Mouse (Mus musculus) liver, embryonic 14.5 days (tissue): Measurements from ENCODE around the gene Ing4. TPM values are rescaled to one million over a fixed set of nuclear protein-coding genes. Genes with fewer than 3 reads are reported as not detected.
A peak's percentile ranks its signal among the peaks of the same experiment; 100 is the strongest.
"Not testable (repeated sequence)": the region's sequence is repeated elsewhere in the genome, so short reads cannot be mapped to it uniquely, and the experiment has no call there.

ENCODE experiments used
- ATAC-seq: fragments of 200-750 bp; cut with Nextera tagmentation; 2 replicates; pipeline ENCODE4 v1.8.0; 2017; ENCODE audit warnings: moderate number of reproducible peaks, mild to moderate bottlenecking, moderate library complexity; ENCODE audit not compliant: insufficient read depth
- DNase-seq, 3 experiments: peaks; one replicate each; pipeline ENCODE4 v3.0.0-alpha.2; 2012 to 2013; ENCODE audit warnings: low read depth in 3 of 3, low spot score in 3 of 3
- H3K27ac ChIP-seq: fragments of 300-500 bp; sonication (generic); 2 replicates; pipeline ENCODE4 v1.5.1; 2014; ENCODE audit warnings: moderate library complexity, mild to moderate bottlenecking, control low read depth, inconsistent platforms
- H3K27me3 ChIP-seq: fragments of 300-500 bp; sonication (generic); 2 replicates; pipeline ENCODE4 v1.6.1; 2014; ENCODE audit warnings: mild to moderate bottlenecking, low read length, moderate library complexity; ENCODE audit not compliant: control insufficient read depth, insufficient read depth
- H3K36me3 ChIP-seq: fragments of 300-500 bp; sonication (generic); replicated peaks from 2 replicates; pipeline ENCODE4 v1.6.1; 2014; ENCODE audit warnings: low read depth; ENCODE audit not compliant: control insufficient read depth, insufficient read depth
- H3K4me1 ChIP-seq, 2 experiments: fragments of 200-500 bp in 1 of 2; fragments of 300-500 bp in 1 of 2; sonication (generic) in 1 of 2; replicated peaks; 2 replicates each; pipeline ENCODE4 v1.6.1; 2012 to 2014; ENCODE audit warnings: antibody characterized with exemption in 1 of 2, inconsistent platforms in 1 of 2, low read length in 1 of 2; ENCODE audit not compliant: control insufficient read depth in 2 of 2, insufficient read depth in 2 of 2
- H3K4me2 ChIP-seq: fragments of 300-500 bp; sonication (generic); 2 replicates; pipeline ENCODE4 v1.6.1; 2014; ENCODE audit warnings: low read depth, mild to moderate bottlenecking, control low read depth, moderate library complexity
- H3K4me3 ChIP-seq, 2 experiments: fragments of 200-500 bp in 1 of 2; fragments of 300-500 bp in 1 of 2; sonication (generic) in 1 of 2; 2 replicates each; pipeline ENCODE4 v1.5.1; 2012 to 2014; ENCODE audit warnings: low read depth in 2 of 2, low read length in 2 of 2, mild to moderate bottlenecking in 2 of 2, control low read depth in 1 of 2, inconsistent platforms in 1 of 2, moderate library complexity in 1 of 2; ENCODE audit not compliant: insufficient read depth in 1 of 2
- H3K9ac ChIP-seq: fragments of 300-500 bp; sonication (generic); replicated peaks from 2 replicates; pipeline ENCODE4 v1.6.1; 2014; ENCODE audit warnings: mild to moderate bottlenecking, control low read depth, moderate library complexity
- H3K9me3 ChIP-seq: fragments of 300-500 bp; sonication (generic); 2 replicates; pipeline ENCODE4 v1.6.1; 2016; ENCODE audit warnings: low read length, mixed read lengths; ENCODE audit not compliant: control insufficient read depth
- CTCF ChIP-seq: IDR thresholded peaks from 2 replicates; pipeline ENCODE4 v1.5.1; 2016; ENCODE audit warnings: antibody characterized with exemption, low read depth, control low read depth
- EP300 ChIP-seq: IDR thresholded peaks from 2 replicates; pipeline ENCODE4 v1.6.1; 2016; ENCODE audit warnings: antibody characterized with exemption, low read depth
- WGBS: fragments of 180-500 bp; shearing (Covaris S2); extraction: QIAGEN DNeasy Blood & Tissue Kit; methylation state at CpG from one replicate; pipeline ENCODE4 v1.1.7; 2014; ENCODE audit not compliant: insufficient replicate concordance; 5-methylcytosine and 5-hydroxymethylcytosine counted together
- polyA plus RNA-seq, 2 experiments: library from polyadenylated mRNA; depleted of rRNA in 1 of 2; stranded (reverse) in 1 of 2; unstranded in 1 of 2; fragments of >200 nt; fragmentation: Nextera tagmentation in 1 of 2; extraction: Ambion mirVana in 1 of 2; gene quantifications; 2 replicates each; pipeline versions ENCODE4 v1.2.1 to v1.2.3; 2012 to 2014

Gene Ing4
- polyA plus RNA-seq, 2 experiments, result 17.2 to 17.9 TPM

GRCm38 (mm10) chr6:125009181-125010073 lies 30.1 kb upstream of the Ing4 start:
- WGBS, result 3% methylated on average over 36 of the region's 78 CpGs
- Histone ChIP-seq H3K4me3 (peak overlapping the region; percentile 89 to 97), H3K4me1 (peaks cover 6 to 13% of the 10 kb centered on the region in 2 experiments), H3K36me3 (peaks cover 18% of the 10 kb centered on the region), H3K27me3 (no peaks in the 10 kb centered on the region; the same call in 1 of the 2 replicates), H3K9ac (peak overlapping the region; percentile 91), H3K4me2 (peak overlapping the region; percentile 94), H3K9me3 (no peaks in the 10 kb centered on the region), H3K27ac (peak overlapping the region; percentile 86)
- peak; percentile 41 to 48 (median 44) for DNase-seq
- TF ChIP-seq EP300, result no peak
- TF ChIP-seq CTCF, result no peak
- ATAC-seq, result peak; percentile 87

GRCm38 (mm10) chr6:125017682-125018081 lies 21.9 kb upstream of the Ing4 start:
- Histone ChIP-seq H3K27ac (no peak overlapping the region), H3K36me3 (peaks cover 24% of the 10 kb centered on the region), H3K4me3 (no peak overlapping the region), H3K4me1 (peaks cover 7 to 8% of the 10 kb centered on the region in 2 experiments), H3K4me2 (no peak overlapping the region), H3K9me3 (no peaks in the 10 kb centered on the region), H3K9ac (no peak overlapping the region), H3K27me3 (no peaks in the 10 kb centered on the region)
- DNase-seq, result peak in 2 of 3 experiments; percentile 44 to 54
- 62% methylated on average over 3 of the region's 3 CpGs for WGBS
- TF ChIP-seq CTCF, result no peak
- TF ChIP-seq EP300, result no peak
- ATAC-seq, result peak; percentile 82

- not testable (repeated sequence) for H3K9ac ChIP-seq, H3K4me1 ChIP-seq
- peaks cover 45% of the 10 kb centered on the region for H3K36me3 ChIP-seq
These were observed 9.0 kb upstream of the Ing4 start for GRCm38 (mm10) chr6:125030532-125030931.

GRCm38 (mm10) chr6:125031604-125032003 lies 8.0 kb upstream of the Ing4 start:
- H3K27me3 ChIP-seq, result no peaks in the 10 kb centered on the region
- H3K27ac ChIP-seq, result no peak overlapping the region
- no peak overlapping the region for H3K4me2 ChIP-seq
- no peak for DNase-seq
- no peak overlapping the region for H3K4me3 ChIP-seq
- H3K36me3 ChIP-seq, result peaks cover 51% of the 10 kb centered on the region
- TF ChIP-seq CTCF, result no peak
- no peak for TF ChIP-seq EP300
- no peaks in the 10 kb centered on the region for H3K9me3 ChIP-seq
- no peaks in the 10 kb centered on the region for H3K4me1 ChIP-seq
- no peak for ATAC-seq
- 92% methylated on average over 16 of the region's 16 CpGs for WGBS
- H3K9ac ChIP-seq, result no peak overlapping the region

More at GRCm38 (mm10) chr6:125030532-125030931, 9.0 kb upstream of the Ing4 start:
- 34% methylated on average over 7 of the region's 9 CpGs for WGBS
- H3K27me3 ChIP-seq, H3K4me2 ChIP-seq, DNase-seq, H3K9me3 ChIP-seq, H3K27ac ChIP-seq, H3K4me3 ChIP-seq: not testable (repeated sequence)
- peak; percentile 26; the same call in 1 of the 2 replicates for ATAC-seq
- TF ChIP-seq CTCF, result peak; percentile 97

- H3K4me1 ChIP-seq, result peaks cover 18 to 27% of the 10 kb centered on the region in 2 experiments
- no peaks in the 10 kb centered on the region for H3K9me3 ChIP-seq
- peaks cover 24% of the 10 kb centered on the region for H3K36me3 ChIP-seq
- no peak for ATAC-seq
- no peaks in the 10 kb centered on the region for H3K27me3 ChIP-seq
- 91% methylated on average over 4 of the region's 4 CpGs for WGBS
- H3K27ac ChIP-seq, result peak overlapping the region; percentile 57
- H3K9ac ChIP-seq, result no peak overlapping the region; the same call in 1 of the 2 replicates
- no peak for DNase-seq
- H3K4me3 ChIP-seq, result peak overlapping the region in 1 of 2 experiments; percentile 71; a peak in 2 of 4 replicates
- H3K4me2 ChIP-seq, result peak overlapping the region; percentile 92
- TF ChIP-seq CTCF (no peak), EP300 (no peak)
These were observed 894 bp upstream of the Ing4 start for GRCm38 (mm10) chr6:125038666-125039065.
